Mouse (Mus musculus) bone marrow macrophage, adult 2 months (primary cell): Measurements from ENCODE around the gene Nipsnap3b.

Experiments used
- CTCF ChIP-seq: IDR thresholded peaks from 2 replicates; pipeline ENCODE4 v1.5.1; 2012; ENCODE audit warnings: low read depth, mild to moderate bottlenecking, low read length, moderate library complexity
- POLR2A ChIP-seq: IDR thresholded peaks from 2 replicates; pipeline ENCODE4 v1.6.1; 2012; ENCODE audit warnings: mild to moderate bottlenecking, low read depth, low read length, borderline replicate concordance

DNA sequence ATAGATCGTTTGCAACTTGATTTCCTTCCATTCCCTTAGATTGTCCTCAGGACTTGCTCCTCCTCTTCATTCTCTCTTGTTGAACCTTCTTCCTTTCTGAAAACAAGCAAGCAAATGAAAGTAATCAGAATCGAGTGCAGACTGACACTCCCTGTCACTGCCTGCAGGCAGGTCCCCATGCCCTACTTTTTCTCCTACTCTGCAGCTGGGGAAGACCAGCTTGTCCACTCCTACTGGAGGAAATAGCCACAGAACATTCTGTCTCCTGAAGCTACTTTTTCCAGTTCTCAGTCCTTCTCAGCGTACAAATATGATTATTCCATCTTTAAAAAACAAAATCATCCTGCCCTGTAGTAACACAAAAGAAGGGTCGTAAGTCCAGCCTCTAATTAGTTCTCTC, 12.7 kb downstream of the Nipsnap3b start:
- TF ChIP-seq CTCF (no peak), POLR2A (no peak)
